Mouse (Mus musculus) gastrocnemius, adult 18-20 months (tissue): ENCODE measurements around the gene Col19a1. TPM values are rescaled to one million over a fixed set of nuclear protein-coding genes. Genes with fewer than 3 reads are reported as not detected.

Experiments
- DNase-seq: peaks from one replicate; pipeline ENCODE4 v3.0.0; 2021; ENCODE audit warnings: low spot score
- total RNA-seq, 2 experiments: library from RNA; stranded (reverse); gene quantifications; 2 replicates each; pipeline ENCODE4 v1.2.3; 2021

Gene Col19a1
- total RNA-seq, 2 experiments from 2014 or later, result 1.1 TPM

- no peak for DNase-seq
Measured at GRCm38 (mm10) chr1:24316490-24316889, 270.8 kb downstream of the Col19a1 start.

- DNase-seq, result no peak
Measured at GRCm38 (mm10) chr1:24310847-24311246, 276.4 kb downstream of the Col19a1 start.

- no peak for DNase-seq
Measured at GRCm38 (mm10) chr1:24310193-24310592, 277.1 kb downstream of the Col19a1 start.

- DNase-seq, result no peak
Measured at GRCm38 (mm10) chr1:24303077-24303476, 284.2 kb downstream of the Col19a1 start.

GRCm38 (mm10) chr1:24302674-24303073 is 284.6 kb downstream of the Col19a1 start:
- no peak for DNase-seq

DNA sequence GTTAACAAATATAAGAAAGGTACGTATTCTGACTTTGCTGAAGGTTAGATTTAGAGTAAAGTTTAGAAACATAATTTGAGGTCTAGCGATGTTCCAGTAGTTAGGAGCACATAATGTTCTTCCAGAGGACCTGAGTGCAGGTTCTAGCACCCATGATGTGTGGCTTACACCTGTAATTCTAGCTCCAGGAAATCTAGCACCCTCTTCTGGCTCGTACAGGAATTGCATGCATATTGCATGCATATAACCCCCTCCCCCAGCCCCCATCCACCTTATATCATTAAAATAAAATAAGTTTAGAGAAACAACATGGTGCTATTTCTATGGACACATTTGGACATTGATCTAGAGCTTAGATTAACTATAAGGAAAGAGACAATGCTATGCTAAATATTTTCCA is 286.6 kb downstream of the Col19a1 start:
- DNase-seq, result no peak

DNA sequence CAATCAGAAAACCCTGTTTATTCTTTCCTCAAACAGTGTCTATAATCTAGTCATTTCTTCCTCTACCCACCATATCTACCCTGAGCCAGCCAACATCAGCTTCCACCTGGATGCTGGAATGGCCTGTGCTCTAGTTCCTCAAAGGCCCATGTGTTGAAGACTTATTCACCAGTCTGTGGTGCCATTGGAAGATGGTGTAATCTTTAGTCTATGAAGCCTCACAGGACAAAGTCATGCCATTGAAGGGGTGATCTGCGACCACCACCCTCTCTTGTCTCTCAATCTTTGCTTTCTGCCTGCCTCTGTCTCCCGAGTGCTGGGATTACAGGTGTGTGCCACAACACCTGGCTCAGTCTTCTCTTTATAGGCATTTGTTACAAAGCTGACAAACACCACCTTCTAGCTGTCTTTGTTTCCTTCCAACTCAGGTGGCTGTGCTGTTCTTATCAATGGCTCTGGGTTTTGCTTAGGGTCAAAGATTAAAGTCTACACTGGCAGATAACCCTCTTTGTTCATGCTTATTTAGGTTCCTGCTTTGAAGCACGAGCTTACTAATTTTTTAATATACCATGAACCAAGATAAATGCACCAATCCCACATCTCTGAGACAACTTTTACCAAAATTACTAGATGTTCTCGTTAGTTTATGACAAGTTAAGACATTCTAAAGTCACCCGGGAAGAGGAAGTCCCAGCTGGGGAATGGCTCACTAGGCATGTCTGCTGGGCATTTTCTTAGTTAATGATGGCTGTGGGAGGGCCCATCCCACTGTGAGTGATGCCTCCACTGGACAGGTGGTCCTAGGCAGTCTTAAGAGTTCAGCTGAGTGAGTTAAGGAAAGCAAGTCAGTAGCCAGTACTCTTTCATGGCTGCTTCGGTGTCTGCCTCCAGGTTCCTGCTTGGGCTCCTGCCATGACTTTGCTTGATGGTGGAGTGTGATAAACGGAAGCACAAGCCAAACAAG is 292.0 kb downstream of the Col19a1 start:
- DNase-seq, result no peak

GRCm38 (mm10) chr1:24292515-24292914 is 294.8 kb downstream of the Col19a1 start:
- no peak for DNase-seq

DNA sequence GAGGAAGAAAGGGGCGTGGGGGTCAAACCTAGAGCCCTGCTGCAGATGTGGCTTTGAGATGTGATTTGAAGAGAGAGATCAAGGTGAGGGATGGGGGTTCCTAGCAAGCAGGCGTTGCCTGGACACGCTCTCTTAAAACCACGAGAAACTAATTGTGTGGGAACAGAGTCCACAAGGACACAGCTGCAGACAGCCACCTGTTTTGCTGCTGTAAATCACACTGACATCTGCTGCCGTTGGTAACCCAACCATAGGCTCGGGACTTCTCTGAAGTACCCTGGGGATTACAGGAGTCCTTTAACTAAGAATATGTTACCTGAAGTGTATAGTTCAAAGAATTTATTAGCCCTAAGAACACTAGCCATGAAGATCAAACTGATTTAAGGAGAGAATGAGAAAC is 300.9 kb downstream of the Col19a1 start:
- peak; percentile 1 for DNase-seq

DNA sequence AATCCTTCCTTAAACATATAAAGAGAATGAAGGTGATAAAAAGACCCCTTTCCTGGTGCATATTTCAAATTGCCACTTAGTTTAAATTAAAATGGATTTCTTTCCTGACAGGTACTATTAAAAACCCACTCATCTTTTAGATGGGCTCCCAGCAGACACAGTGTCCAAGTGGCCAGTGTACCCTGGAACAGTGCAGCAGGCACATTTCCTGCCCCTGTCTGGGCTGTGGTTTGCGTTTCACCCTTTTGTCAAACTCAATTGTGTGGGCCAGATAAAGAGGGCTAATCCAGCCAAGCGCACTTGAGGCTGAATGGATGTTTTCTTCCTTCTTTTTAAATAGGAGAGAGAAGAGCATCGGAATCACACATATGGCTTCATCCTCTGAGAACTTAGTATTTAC is 320.2 kb downstream of the Col19a1 start:
- DNase-seq, result no peak

GRCm38 (mm10) chr1:24261181-24261580 is 326.1 kb downstream of the Col19a1 start:
- no peak for DNase-seq

- no peak for DNase-seq
Measured at GRCm38 (mm10) chr1:24259419-24259818, 327.9 kb downstream of the Col19a1 start.

DNA sequence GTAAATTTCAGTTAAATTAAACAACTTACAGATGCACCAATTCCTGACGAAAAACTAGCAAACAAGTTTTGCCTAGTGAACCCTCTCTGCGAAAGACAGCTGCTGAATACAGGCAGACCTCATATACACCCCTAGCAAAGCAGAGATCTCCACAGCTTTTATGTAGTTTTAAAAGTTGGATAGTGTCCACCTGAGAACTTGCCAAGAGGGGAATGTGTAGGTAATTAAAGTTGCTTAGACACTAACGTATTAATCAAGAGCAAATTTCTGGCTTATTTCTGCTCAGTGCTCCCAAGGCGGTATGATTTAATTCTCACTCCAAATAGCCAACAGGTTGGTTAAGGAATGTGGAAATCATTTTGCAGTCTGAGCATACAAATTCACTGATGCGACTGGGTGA is 329.3 kb downstream of the Col19a1 start:
- DNase-seq, result no peak

- peak; percentile 15 for DNase-seq
Measured at GRCm38 (mm10) chr1:24249105-24249664, 338.1 kb downstream of the Col19a1 start.

GRCm38 (mm10) chr1:24248294-24249104 is 338.8 kb downstream of the Col19a1 start:
- DNase-seq, result no peak

GRCm38 (mm10) chr1:24245700-24246375 is 341.4 kb downstream of the Col19a1 start:
- DNase-seq, result no peak

DNA sequence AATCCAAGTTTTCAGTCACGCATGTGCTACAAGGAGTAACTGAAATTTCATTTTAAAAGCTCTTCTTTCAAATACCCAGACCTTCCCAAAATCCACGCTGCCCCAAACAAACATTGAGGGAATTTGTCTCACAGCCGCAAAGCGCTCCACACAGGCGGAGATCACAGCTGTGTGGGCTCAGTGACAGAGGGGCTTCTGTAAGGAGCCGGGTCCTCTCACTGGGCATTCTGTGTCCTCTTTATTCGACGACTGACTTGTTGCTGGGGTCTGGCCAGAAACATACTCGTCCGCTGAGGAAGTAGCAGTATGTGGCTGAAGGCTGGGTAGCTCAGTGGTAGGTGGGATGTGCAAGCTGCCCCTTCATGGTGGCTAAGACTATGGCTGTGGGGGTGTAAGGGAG is 342.3 kb downstream of the Col19a1 start:
- DNase-seq, result no peak

GRCm38 (mm10) chr1:24240039-24240691 is 347.1 kb downstream of the Col19a1 start:
- DNase-seq, result no peak

- DNase-seq, result no peak
Measured at GRCm38 (mm10) chr1:24236330-24236729, 350.9 kb downstream of the Col19a1 start.

DNA sequence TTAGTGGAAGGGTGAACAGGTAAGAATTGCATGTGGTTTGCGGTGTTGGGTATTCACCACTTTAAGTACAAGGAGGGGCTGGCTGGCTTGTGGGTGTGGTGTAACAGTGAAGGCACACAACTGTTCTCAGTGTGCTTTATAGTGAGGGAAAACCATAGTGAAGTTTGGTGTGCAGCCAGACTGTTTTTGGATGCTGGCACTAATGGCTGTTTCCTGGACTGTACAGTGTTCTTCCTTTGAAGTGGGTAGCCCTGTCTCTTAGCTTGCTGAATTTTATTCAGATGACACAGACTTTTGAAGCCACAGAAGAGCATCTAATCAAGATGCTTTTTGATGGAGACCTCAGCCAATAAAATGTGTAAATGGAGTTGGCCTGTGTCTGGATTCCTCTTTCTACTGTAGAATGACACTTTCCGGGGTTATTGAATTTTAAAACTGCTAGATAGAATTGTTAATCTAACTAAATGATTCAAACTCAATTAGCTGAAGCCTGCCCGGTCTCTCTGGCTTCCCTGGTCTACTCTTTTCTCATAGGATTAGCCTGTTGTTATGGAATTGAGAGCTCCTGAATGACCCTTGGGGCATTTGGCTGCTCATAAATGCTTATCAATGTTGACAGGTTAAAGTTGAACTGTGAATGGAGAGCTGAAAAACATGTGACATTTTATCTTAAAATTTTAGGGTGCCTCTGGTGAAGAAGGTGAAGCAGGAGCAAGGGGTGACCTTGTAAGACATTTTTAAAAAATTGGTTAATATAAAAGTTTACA is 355.6 kb downstream of the Col19a1 start:
- no peak for DNase-seq
